ENCODE assay signal across 30 mouse cellular contexts in the genomic region with DNA sequence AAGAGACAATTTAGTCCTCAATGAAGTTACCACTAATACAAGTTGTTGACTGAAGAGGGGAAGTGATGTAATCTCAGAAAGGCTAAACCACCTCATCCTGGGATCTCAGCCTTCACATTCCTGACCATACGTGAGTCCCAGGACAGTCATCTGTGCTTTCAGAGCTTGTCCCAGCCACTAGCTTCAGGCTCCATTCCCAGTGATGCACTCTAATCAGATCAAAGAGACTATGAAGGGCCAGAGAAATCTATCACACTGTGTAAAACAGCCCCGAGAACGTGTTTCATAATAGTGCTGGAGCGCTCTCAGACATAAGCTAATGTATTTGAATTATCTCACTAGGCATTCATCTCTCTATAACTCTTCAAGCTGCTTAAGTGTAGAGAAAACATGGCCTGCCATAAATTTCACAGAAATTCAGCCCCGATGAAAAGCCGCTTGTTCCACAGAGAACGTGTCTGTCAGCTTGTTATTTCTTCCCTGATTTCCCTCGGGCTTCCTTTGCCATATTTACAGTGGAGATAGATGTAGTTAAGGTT.
DNase-seq lines count a peak whose midpoint lies in the region; ATAC-seq and TF ChIP-seq lines count a peak whose summit lies in the region.
"Had no signal": no experiment of that assay in that cellular context is flagged by ENCODE, and none has a peak within 500 bp of the region (broad histone marks: within the 10 kb centered on the region; RNA-seq: fewer than 3 reads in every experiment).

No protein-coding gene starts in this region.

- no peak overlapping the region for H3K4me2 ChIP-seq in limb, embryonic 14.5 days (replicated peaks; ENCODE audit: low read depth, low read length, severe bottlenecking)
- no peak overlapping the region for H3K4me2 ChIP-seq in limb, embryonic 15.5 days
- H3K4me2 ChIP-seq: embryonic facial prominence, embryonic 13.5 days; forebrain, embryonic 13.5 days; heart, embryonic 13.5 days; liver, embryonic 11.5 days; midbrain, embryonic 12.5 days; stomach, embryonic 15.5 days had no signal

- intact Hi-C loops in heart, postnatal 36 days (cut with DNase I): no loop called here

- H3K9ac ChIP-seq in limb, embryonic 14.5 days (ENCODE audit: low read depth, low read length, severe bottlenecking): no peak overlapping the region
- H3K9ac ChIP-seq in limb, embryonic 15.5 days: no peak overlapping the region
- H3K9ac ChIP-seq: embryonic facial prominence, embryonic 13.5 days; forebrain, embryonic 13.5 days; heart, embryonic 13.5 days; liver, postnatal 0 days; midbrain, embryonic 12.5 days; stomach, embryonic 15.5 days had no signal

- ATAC-seq in limb, embryonic 14.5 days (ENCODE audit: low FRiP score, low read depth): no peak
- ATAC-seq in limb, embryonic 15.5 days (ENCODE audit: insufficient number of reproducible peaks, low FRiP score, low TSS enrichment, low read depth): peak; percentile 44; the same call in 1 of the 2 replicates
- ATAC-seq: forebrain, embryonic 13.5 days; liver, postnatal 0 days; lung, postnatal 0 days had no signal

- H3K36me3 ChIP-seq in limb, embryonic 14.5 days (ENCODE audit: control insufficient read depth, insufficient read depth, low read length): no peaks in the 10 kb centered on the region
- no peaks in the 10 kb centered on the region for H3K36me3 ChIP-seq in limb, embryonic 10.5 days
- no peaks in the 10 kb centered on the region for H3K36me3 ChIP-seq in limb, embryonic 15.5 days
- H3K36me3 ChIP-seq: embryonic facial prominence, embryonic 13.5 days; G1E; stomach, embryonic 15.5 days had no signal

- no peak overlapping the region for H3K4me3 ChIP-seq in limb, embryonic 14.5 days (replicated peaks; ENCODE audit: low read length)
- H3K4me3 ChIP-seq in limb, embryonic 10.5 days: no peak overlapping the region
- no peak overlapping the region for H3K4me3 ChIP-seq in limb, embryonic 15.5 days
- H3K4me3 ChIP-seq: embryonic facial prominence, embryonic 13.5 days; erythroblast, embryonic 14.5 days; forebrain, embryonic 13.5 days; heart, adult 2 months; heart, embryonic 13.5 days; midbrain, embryonic 12.5 days; stomach, embryonic 15.5 days had no signal

- no peak overlapping the region for H3K27ac ChIP-seq in limb, embryonic 14.5 days (replicated peaks; ENCODE audit: low read depth, low read length)
- no peak overlapping the region for H3K27ac ChIP-seq in limb, embryonic 10.5 days
- H3K27ac ChIP-seq in limb, embryonic 15.5 days: no peak overlapping the region
- H3K27ac ChIP-seq: embryonic facial prominence, embryonic 13.5 days; forebrain, embryonic 13.5 days; heart, adult 2 months; heart, embryonic 13.5 days; macrophage; midbrain, embryonic 12.5 days; stomach, embryonic 15.5 days had no signal

- WGBS in limb, embryonic 14.5 days: 56% methylated on average over 8 of the region's 8 CpGs
- WGBS in limb, embryonic 10.5 days: 84% methylated on average over 8 of the region's 8 CpGs
- 52% methylated on average over 8 of the region's 8 CpGs for WGBS in limb, embryonic 15.5 days

- H3K4me1 ChIP-seq in limb, embryonic 14.5 days (ENCODE audit: control insufficient read depth, insufficient read depth, low read length): peaks cover 11% of the 10 kb centered on the region
- peaks cover 14% of the 10 kb centered on the region for H3K4me1 ChIP-seq in limb, embryonic 10.5 days
- 0 out of 2 replicates have a peak, but pooled peaks cover under 1% of the 10 kb centered on the region for H3K4me1 ChIP-seq in limb, embryonic 15.5 days

- DNase-seq in heart, adult 11 months: peak; percentile 31
- DNase-seq in heart, postnatal 36 days: no peak
- DNase-seq in limb, embryonic 14.5 days (ENCODE audit: low spot score): peak; percentile 51
- no peak for DNase-seq in limb, embryonic 10.5 days (ENCODE audit: low spot score)
- DNase-seq in 3T3-L1 (ENCODE audit: low read depth, low spot score): peak; percentile 5
- no peak for DNase-seq in gastrocnemius, postnatal 25 days
- DNase-seq: adrenal gland, postnatal 10 days; B cell, adult 2 months; cerebellum, adult 8-10 months; cerebellum, postnatal 36 days; embryo, embryonic 11 days; gastrocnemius, postnatal 14 days; heart, adult 2 months; kidney, adult 8-10 months; kidney, postnatal 14 days; left cerebral cortex, postnatal 4 days; liver, postnatal 0 days; thymus, postnatal 25 days had no signal

- no peaks in the 10 kb centered on the region for H3K27me3 ChIP-seq in limb, embryonic 14.5 days (ENCODE audit: control insufficient read depth, insufficient read depth, low read length)
- no peaks in the 10 kb centered on the region for H3K27me3 ChIP-seq in limb, embryonic 10.5 days (ENCODE audit: low read depth, poor library complexity, severe bottlenecking)
- H3K27me3 ChIP-seq in limb, embryonic 15.5 days: no peaks in the 10 kb centered on the region
- H3K27me3 ChIP-seq: CH12.LX; embryonic facial prominence, embryonic 13.5 days; forebrain, embryonic 13.5 days; heart, embryonic 13.5 days; midbrain, embryonic 12.5 days; stomach, embryonic 15.5 days had no signal

- TF ChIP-seq POLR2A in limb, embryonic 14.5 days (IDR thresholded peaks at IDR 0.05; ENCODE audit: borderline replicate concordance, extremely low read depth, insufficient read depth, insufficient read length): no peak

- H3K9me3 ChIP-seq in limb, embryonic 14.5 days (ENCODE audit: control insufficient read depth, low read length): no peaks in the 10 kb centered on the region
- no peaks in the 10 kb centered on the region for H3K9me3 ChIP-seq in limb, embryonic 10.5 days (replicated peaks)
- no peaks in the 10 kb centered on the region for H3K9me3 ChIP-seq in limb, embryonic 15.5 days
- H3K9me3 ChIP-seq: embryonic facial prominence, embryonic 13.5 days; forebrain, embryonic 13.5 days; G1E; heart, embryonic 13.5 days; midbrain, embryonic 12.5 days; stomach, embryonic 15.5 days had no signal

Comparison
In these comparisons a context has a peak if more than half of its experiments do, and no peak if none do; other contexts are left out.
1. DNase-seq: peak in heart, adult 11 months (single experiment), limb, embryonic 14.5 days (single experiment) and 3T3-L1 (single experiment); none in heart, postnatal 36 days (0 of 2), limb, embryonic 10.5 days (single experiment) and gastrocnemius, postnatal 25 days (single experiment).